Mouse (Mus musculus): ENCODE measurements around the gene Naa16. TPM values are rescaled to one million over a fixed set of nuclear protein-coding genes. Genes with fewer than 3 reads are reported as not detected.

Naa16 gene
- polyA plus RNA-seq, 1 experiment: 2.1 TPM

DNA sequence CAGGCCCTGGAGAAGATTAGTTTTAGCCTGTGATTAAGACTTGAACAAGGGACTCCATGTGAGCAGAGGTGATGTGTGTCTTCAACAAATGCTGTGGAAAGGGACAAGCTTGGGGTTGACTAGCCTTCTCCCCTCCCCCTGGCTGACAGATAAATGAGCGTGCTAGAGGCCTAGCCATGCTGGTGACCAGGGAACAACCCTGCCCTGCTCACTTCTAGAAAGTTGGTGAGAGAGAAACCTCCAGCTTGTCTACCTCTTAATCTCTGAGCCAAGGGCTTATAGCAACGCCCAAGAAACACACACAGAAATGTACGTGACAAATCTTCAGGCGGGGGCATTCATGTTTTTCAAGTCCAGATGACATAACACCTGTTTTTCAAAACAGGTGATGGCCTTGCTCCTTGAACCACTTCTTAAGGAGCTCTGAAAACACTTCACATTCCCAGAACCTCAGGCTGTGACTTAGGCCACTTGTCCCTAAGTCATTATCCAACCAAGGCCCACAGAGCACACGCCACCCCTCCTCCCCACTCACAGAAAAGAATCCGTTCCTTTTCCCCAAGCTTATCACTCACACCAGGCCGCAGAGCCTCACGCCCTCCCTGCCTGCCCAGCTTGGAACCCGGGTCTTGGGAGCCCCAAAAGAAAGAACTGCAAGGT, 108.6 kb downstream of the Naa16 start:
- TF ChIP-seq POLR2A (IDR thresholded peaks at IDR 0.05; ENCODE audit: control insufficient read depth, low read depth, low read length) (no peak), CTCF (IDR thresholded peaks at IDR 0.05; ENCODE audit: control insufficient read depth, insufficient read depth, insufficient replicate concordance, low read depth, low read length) (no peak)
- Histone ChIP-seq H3K4me1 (ENCODE audit: control insufficient read depth, insufficient read depth, low read length) (peaks cover 7% of the 10 kb centered on the region), H3K27me3 (ENCODE audit: control insufficient read depth, insufficient read depth, low read length) (no peaks in the 10 kb centered on the region), H3K4me3 (ENCODE audit: control insufficient read depth, low read depth, low read length) (no peak overlapping the region), H3K36me3 (ENCODE audit: control insufficient read depth, insufficient read depth, low read length) (no peaks in the 10 kb centered on the region), H3K27ac (ENCODE audit: control insufficient read depth, insufficient read depth, low read depth, low read length) (no peak overlapping the region)

DNA sequence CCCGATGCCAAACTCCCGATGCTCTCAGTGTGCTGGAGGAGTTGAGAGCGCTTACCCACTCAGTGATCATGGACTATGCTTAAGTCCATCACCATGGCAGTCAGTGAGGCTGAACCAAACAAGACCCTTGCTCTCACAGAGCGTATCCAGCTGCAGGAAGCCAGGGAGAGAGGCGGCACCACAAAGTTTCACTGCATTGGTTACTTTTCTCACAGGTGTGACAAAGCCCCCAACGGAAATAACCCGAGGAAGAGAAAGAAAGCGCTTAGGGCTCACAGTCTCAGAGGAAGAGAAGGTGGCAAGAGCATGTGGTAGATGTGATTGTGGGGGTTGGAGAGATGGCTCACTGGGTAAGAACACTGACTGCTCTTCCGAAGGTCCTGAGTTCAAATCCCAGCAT, 110.1 kb downstream of the Naa16 start:
- Histone ChIP-seq H3K4me1 (ENCODE audit: control insufficient read depth, insufficient read depth, low read length) (peaks cover 12% of the 10 kb centered on the region), H3K4me3 (ENCODE audit: control insufficient read depth, low read depth, low read length) (no peak overlapping the region), H3K36me3 (ENCODE audit: control insufficient read depth, insufficient read depth, low read length) (no peaks in the 10 kb centered on the region), H3K27me3 (ENCODE audit: control insufficient read depth, insufficient read depth, low read length) (no peaks in the 10 kb centered on the region), H3K27ac (ENCODE audit: control insufficient read depth, insufficient read depth, low read depth, low read length) (no peak overlapping the region)
- no peak for TF ChIP-seq POLR2A (IDR thresholded peaks at IDR 0.05; ENCODE audit: control insufficient read depth, low read depth, low read length)
- no peak for TF ChIP-seq CTCF (IDR thresholded peaks at IDR 0.05; ENCODE audit: control insufficient read depth, insufficient read depth, insufficient replicate concordance, low read depth, low read length)

DNA sequence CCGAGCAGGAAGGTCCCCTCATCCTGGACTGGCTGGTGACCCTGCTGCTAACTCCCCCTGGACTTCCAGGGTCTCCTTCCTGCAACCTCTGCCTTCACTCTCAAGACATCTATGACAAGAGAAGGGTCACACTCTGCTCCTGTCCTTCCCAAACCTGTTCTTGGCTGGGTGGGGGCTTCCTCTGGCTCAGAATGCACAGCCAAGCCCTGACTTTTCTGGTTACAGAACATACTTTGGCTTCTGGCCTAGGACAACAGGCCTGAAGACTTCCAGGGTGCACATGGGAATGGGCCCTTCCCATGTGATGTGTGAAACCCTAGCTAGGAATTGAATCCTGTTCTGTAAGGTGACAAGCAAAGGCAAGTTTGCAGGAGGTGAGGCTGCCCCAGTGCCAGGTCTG, 111.1 kb downstream of the Naa16 start:
- H3K36me3 ChIP-seq (ENCODE audit: control insufficient read depth, insufficient read depth, low read length): no peaks in the 10 kb centered on the region
- peaks cover 8% of the 10 kb centered on the region for H3K4me1 ChIP-seq (ENCODE audit: control insufficient read depth, insufficient read depth, low read length)
- H3K4me3 ChIP-seq (ENCODE audit: control insufficient read depth, low read depth, low read length): no peak overlapping the region
- no peak for TF ChIP-seq POLR2A (IDR thresholded peaks at IDR 0.05; ENCODE audit: control insufficient read depth, low read depth, low read length)
- no peak for TF ChIP-seq CTCF (IDR thresholded peaks at IDR 0.05; ENCODE audit: control insufficient read depth, insufficient read depth, insufficient replicate concordance, low read depth, low read length)
- H3K27ac ChIP-seq (ENCODE audit: control insufficient read depth, insufficient read depth, low read depth, low read length): no peak overlapping the region
- no peaks in the 10 kb centered on the region for H3K27me3 ChIP-seq (ENCODE audit: control insufficient read depth, insufficient read depth, low read length)

DNA sequence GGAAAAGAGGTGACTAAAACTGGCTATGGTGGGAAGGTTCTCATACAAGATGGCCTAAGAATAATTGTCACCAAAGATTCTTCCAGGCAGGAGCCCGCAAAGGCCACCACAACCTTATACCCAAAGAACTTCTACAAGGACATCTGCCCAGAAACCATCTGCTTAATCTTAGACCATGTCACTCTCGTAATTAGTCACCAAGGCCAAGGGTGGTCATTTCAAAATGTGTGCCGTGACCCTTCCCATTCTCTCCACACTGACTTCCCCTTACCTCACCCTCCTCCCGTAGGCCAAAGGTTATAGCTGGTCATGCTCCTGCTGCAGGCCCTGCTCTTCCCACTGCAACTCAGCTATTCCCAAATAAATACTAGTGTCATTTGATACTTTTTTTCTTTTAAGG, 111.7 kb downstream of the Naa16 start:
- Histone ChIP-seq H3K4me3 (ENCODE audit: control insufficient read depth, low read depth, low read length) (no peak overlapping the region), H3K36me3 (ENCODE audit: control insufficient read depth, insufficient read depth, low read length) (no peaks in the 10 kb centered on the region), H3K4me1 (ENCODE audit: control insufficient read depth, insufficient read depth, low read length) (peaks cover 7% of the 10 kb centered on the region), H3K27ac (ENCODE audit: control insufficient read depth, insufficient read depth, low read depth, low read length) (no peak overlapping the region), H3K27me3 (ENCODE audit: control insufficient read depth, insufficient read depth, low read length) (no peaks in the 10 kb centered on the region)
- TF ChIP-seq POLR2A (IDR thresholded peaks at IDR 0.05; ENCODE audit: control insufficient read depth, low read depth, low read length): no peak
- no peak for TF ChIP-seq CTCF (IDR thresholded peaks at IDR 0.05; ENCODE audit: control insufficient read depth, insufficient read depth, insufficient replicate concordance, low read depth, low read length)

DNA sequence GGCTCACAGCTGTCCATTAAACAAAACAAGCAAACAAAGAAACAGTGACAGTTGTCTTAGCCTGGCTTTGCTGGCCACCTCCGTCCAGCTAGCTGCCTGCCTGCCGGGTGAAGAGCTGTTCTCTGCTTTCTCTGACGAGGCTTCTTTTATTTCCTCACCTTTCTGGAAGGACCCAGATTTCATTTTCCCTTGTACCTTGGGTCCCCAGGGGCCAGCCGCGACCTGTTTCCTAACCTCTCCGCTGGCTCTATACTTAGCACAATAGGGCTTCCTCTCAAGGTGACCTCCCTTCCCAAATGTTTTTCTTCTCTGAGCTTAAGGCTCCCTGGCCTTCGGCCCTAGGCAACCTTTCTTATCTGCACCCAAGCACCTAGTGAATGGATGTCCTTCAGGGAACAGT, 112.7 kb downstream of the Naa16 start:
- no peak overlapping the region for H3K27ac ChIP-seq (ENCODE audit: control insufficient read depth, insufficient read depth, low read depth, low read length)
- H3K36me3 ChIP-seq (ENCODE audit: control insufficient read depth, insufficient read depth, low read length): no peaks in the 10 kb centered on the region
- TF ChIP-seq CTCF (IDR thresholded peaks at IDR 0.05; ENCODE audit: control insufficient read depth, insufficient read depth, insufficient replicate concordance, low read depth, low read length) (no peak), POLR2A (IDR thresholded peaks at IDR 0.05; ENCODE audit: control insufficient read depth, low read depth, low read length) (no peak)
- H3K4me3 ChIP-seq (ENCODE audit: control insufficient read depth, low read depth, low read length): no peak overlapping the region
- H3K4me1 ChIP-seq (ENCODE audit: control insufficient read depth, insufficient read depth, low read length): peaks cover 10% of the 10 kb centered on the region
- no peaks in the 10 kb centered on the region for H3K27me3 ChIP-seq (ENCODE audit: control insufficient read depth, insufficient read depth, low read length)

DNA sequence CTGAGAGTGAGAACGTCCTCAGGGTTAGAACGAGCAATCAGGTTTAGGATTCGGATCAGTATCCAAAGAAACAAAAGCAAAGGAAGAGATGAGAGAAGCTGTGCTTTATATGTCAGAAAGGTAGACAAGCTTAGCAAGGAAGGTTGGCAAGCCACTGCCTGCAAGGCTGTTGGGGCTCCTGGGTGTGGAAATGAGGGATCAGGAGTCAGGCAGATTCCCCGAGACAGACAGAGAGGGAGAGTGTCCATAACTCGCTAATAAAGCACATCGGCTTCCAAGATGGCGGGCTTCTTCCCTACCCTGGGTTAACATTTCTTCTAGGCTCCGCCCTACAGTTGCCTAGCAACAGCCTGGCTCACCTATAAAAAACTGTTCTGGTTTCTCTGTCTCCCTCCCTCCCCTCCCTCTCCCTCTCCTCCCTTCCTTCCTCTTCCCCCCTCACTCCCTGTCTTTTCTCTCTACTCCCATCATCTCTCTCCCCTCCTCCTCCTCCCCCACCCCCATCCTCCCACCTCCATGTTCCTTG, 114.6 kb downstream of the Naa16 start:
- Histone ChIP-seq H3K4me3 (ENCODE audit: control insufficient read depth, low read depth, low read length) (peak overlapping the region; percentile 86), H3K27ac (ENCODE audit: control insufficient read depth, insufficient read depth, low read depth, low read length) (no peak overlapping the region), H3K27me3 (ENCODE audit: control insufficient read depth, insufficient read depth, low read length) (no peaks in the 10 kb centered on the region), H3K4me1 (ENCODE audit: control insufficient read depth, insufficient read depth, low read length) (peaks cover 10% of the 10 kb centered on the region), H3K36me3 (ENCODE audit: control insufficient read depth, insufficient read depth, low read length) (no peaks in the 10 kb centered on the region)
- TF ChIP-seq CTCF (IDR thresholded peaks at IDR 0.05; ENCODE audit: control insufficient read depth, insufficient read depth, insufficient replicate concordance, low read depth, low read length): no peak
- no peak for TF ChIP-seq POLR2A (IDR thresholded peaks at IDR 0.05; ENCODE audit: control insufficient read depth, low read depth, low read length)

DNA sequence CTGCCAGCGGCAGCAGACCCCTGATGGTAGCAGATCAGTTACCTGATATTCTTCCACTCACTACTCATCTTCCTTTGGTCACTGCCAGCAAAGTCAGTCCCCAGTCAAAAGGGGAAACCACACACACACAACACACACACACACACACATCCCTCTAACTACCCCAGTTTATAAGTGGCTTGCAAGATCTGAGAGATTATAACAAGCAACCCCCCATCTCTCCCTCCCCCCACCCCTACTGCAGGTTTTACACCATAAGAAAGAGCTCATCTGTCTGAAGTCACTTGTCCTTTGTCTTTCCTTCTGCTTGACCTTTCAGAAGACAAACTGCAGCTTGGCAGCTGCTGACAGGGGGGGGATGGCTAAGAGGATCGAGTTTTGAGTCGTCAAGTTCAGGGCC, 115.1 kb downstream of the Naa16 start:
- Histone ChIP-seq H3K27ac (ENCODE audit: control insufficient read depth, insufficient read depth, low read depth, low read length) (no peak overlapping the region), H3K4me3 (ENCODE audit: control insufficient read depth, low read depth, low read length) (peak overlapping the region; percentile 86), H3K4me1 (ENCODE audit: control insufficient read depth, insufficient read depth, low read length) (peaks cover 10% of the 10 kb centered on the region), H3K27me3 (ENCODE audit: control insufficient read depth, insufficient read depth, low read length) (no peaks in the 10 kb centered on the region), H3K36me3 (ENCODE audit: control insufficient read depth, insufficient read depth, low read length) (no peaks in the 10 kb centered on the region)
- TF ChIP-seq POLR2A (IDR thresholded peaks at IDR 0.05; ENCODE audit: control insufficient read depth, low read depth, low read length) (no peak), CTCF (IDR thresholded peaks at IDR 0.05; ENCODE audit: control insufficient read depth, insufficient read depth, insufficient replicate concordance, low read depth, low read length) (no peak)

Other genes with a start within 250 kb of the Naa16 start
- 0.68 and 0.70 TPM in 2 replicates for gene Zfp957, start 143.4 kb downstream of the Naa16 start, polyA plus RNA-seq (2012; rRNA removed)
- 24.0 and 26.5 TPM in 2 replicates for gene Rgcc, start 89.1 kb downstream of the Naa16 start, polyA plus RNA-seq (2012; rRNA removed)
- 3.0 and 3.5 TPM in 2 replicates for gene Mtrf1, start 7.0 kb upstream of the Naa16 start, polyA plus RNA-seq (2012; rRNA removed)
- gene Kbtbd7, start 35.7 kb upstream of the Naa16 start, polyA plus RNA-seq (2012; rRNA removed): 8.4 and 8.8 TPM in 2 replicates
- 28.5 and 30.0 TPM in 2 replicates for gene Kbtbd6, start 61.1 kb upstream of the Naa16 start, polyA plus RNA-seq (2012; rRNA removed)
- gene Elf1, start 90.4 kb upstream of the Naa16 start, polyA plus RNA-seq (2012; rRNA removed): 3.2 and 3.9 TPM in 2 replicates
- gene Wbp4, start 90.7 kb upstream of the Naa16 start, polyA plus RNA-seq (2012; rRNA removed): 11.2 and 11.7 TPM in 2 replicates
- 21.0 and 31.6 TPM in 2 replicates for gene Sugt1, start 196.9 kb upstream of the Naa16 start, polyA plus RNA-seq (2012; rRNA removed)

All from testis, adult 2 months (tissue).